Mouse (Mus musculus) gonadal fat pad, adult 2 months (tissue): ENCODE data around the gene Cpd. TPM values are rescaled to one million over a fixed set of nuclear protein-coding genes. Genes with fewer than 3 reads are reported as not detected.
A peak's percentile ranks its signal among the peaks of the same experiment; 100 is the strongest.

Experiments used
- DNase-seq: peaks from one replicate; pipeline ENCODE4 v3.0.0-alpha.2; 2012; ENCODE audit warnings: low read depth
- polyA plus RNA-seq: library from polyadenylated mRNA; depleted of rRNA; stranded (reverse); fragments of >200 nt; gene quantifications from 2 replicates; pipeline ENCODE4 v1.2.3, GENCODE M21; 2012; rRNA removed

Gene Cpd
- polyA plus RNA-seq, 1 experiment, result 31.4 TPM

DNA sequence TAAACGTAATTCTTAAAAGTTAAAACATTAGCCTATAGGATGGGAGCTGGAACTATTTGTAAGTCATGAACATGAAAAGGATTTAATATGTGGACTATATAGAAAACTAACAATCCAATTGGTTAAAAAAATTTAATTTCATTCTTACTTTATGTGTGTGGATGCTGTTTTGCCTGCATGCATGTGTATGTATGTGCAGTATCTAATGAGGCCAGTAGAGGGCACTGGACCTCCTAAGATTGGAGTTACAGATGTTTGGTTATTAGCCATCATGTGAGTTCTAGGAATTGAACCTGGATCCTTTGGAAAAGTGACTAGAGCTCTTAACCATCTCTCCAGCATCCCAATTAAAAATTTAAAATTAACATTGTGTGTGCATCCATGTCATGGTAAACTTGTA is 57.6 kb downstream of the Cpd start:
- DNase-seq, result no peak

DNA sequence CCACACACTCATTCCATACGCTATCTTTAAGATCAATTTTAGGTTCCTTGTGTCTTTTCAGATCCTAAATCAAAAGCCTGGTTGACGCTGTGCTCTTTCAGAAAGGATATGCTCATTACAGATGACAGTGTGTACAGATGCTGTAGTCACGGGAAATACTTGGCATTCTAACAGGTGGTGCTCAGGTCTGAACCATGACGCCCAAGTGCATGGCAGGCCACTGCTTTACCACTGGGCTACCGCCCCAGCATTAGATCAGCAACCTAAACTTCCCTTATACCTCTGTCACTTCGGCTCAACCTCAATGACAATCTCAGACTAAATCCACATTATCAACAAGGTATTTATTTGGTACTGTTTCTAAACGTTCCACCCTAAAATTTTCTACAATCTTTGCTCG is 71.3 kb downstream of the Cpd start:
- no peak for DNase-seq

GRCm38 (mm10) chr11:76773811-76774210 is 73.0 kb downstream of the Cpd start:
- no peak for DNase-seq

DNA sequence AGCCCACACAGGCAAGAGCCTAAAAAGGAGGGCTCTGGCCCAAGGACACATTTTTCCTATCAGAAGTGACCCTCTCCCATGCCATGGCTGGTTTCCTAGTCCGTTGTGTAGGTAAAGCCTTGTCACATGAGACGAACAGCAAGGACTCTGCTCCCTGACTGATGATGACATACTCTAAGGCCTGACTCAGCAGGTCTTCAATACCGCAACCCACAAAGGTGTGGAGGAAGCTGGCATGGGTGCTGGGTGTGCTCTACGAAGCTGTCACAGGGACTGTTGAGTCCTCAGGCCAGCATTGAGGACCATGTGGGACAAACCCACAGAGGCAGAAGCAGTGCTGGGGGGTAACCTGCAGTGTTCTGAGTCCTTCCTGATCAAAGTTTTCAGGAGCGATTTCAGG is 76.3 kb downstream of the Cpd start:
- DNase-seq, result no peak

- no peak for DNase-seq
These were observed 83.1 kb downstream of the Cpd start for GRCm38 (mm10) chr11:76763741-76764122.

- peak; percentile 56 for DNase-seq
These were observed 83.6 kb downstream of the Cpd start, which contains the start of gene Gosr1 for GRCm38 (mm10) chr11:76763053-76763740. Gosr1 (minus strand) TSS chr11:76763579.

DNA sequence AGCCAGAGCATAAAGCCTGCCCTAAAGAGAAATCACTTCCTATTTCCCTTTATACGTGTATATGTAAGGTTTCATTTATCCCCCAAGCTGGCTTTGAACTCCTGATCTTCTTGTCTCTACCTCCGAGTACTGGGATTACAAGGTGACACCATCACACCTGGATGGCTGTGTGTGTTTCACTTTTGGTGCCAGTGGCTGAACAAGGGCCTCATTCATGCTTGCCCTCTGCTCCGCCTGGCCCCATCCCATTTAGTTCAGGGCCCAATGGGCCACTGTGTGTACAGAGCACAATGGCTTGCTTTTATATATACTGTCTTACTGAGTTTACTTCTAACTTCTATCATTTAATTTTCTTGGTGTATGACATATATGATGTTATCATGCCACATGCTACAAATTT is 94.5 kb downstream of the Cpd start:
- no peak for DNase-seq

GRCm38 (mm10) chr11:76748819-76749218 is 98.0 kb downstream of the Cpd start:
- DNase-seq, result no peak

DNA sequence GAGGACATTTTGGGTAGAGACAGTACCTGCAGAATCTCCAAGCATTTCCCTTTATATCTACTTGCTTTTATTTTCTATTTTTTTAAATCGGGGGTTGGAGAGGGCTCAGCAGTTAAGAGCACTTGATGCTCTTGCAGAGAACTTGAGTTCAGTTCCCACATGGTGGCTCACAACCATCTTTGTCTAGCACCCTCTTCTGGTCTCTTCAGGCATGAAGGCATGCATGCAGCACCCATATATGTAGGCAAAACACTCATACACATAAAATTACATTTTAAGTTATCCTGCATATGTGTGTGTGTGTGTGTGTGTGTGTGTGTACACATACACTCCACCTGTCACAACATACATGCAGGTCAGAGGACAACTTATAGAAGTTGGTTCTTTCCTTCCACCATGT is 100.9 kb downstream of the Cpd start:
- no peak for DNase-seq

GRCm38 (mm10) chr11:76744550-76744949 is 102.3 kb downstream of the Cpd start:
- DNase-seq, result no peak

- no peak for DNase-seq
These were observed 104.3 kb downstream of the Cpd start for GRCm38 (mm10) chr11:76742511-76742910.

- DNase-seq, result no peak
These were observed 107.7 kb downstream of the Cpd start for GRCm38 (mm10) chr11:76739125-76739524.

GRCm38 (mm10) chr11:76735753-76736324 is 111.0 kb downstream of the Cpd start:
- DNase-seq, result no peak

GRCm38 (mm10) chr11:76734560-76734959 is 112.3 kb downstream of the Cpd start:
- DNase-seq, result no peak

DNA sequence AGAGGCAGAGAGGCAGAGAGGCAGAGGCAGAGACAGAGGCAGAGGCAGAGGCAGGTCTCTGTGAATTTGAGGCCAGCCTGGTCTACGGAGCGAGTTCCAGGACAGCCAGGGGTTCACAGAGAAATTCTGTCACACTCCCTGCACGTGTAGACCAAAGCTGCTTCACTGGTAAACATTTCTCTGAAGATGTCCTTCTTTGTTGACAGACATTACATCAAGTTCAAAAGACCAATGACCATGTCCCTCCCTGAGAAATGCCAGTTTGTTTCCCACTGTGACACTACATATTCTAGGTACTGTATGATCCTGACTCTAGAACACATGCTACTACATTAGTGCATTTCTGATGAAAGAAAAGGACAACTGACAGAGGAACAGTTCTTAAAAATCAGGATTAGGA is 116.2 kb downstream of the Cpd start:
- no peak for DNase-seq

Other genes with a start within 250 kb of the Cpd start
- gene Abr, start 224.7 kb downstream of the Cpd start, polyA plus RNA-seq, result 39.9 and 44.5 TPM in 2 replicates
- gene Bhlha9, start 174.5 kb downstream of the Cpd start, polyA plus RNA-seq, result not detected in 2 replicates
- 36.6 and 49.2 TPM in 2 replicates for gene Trarg1, start 167.2 kb downstream of the Cpd start, polyA plus RNA-seq
- 21.2 and 21.5 TPM in 2 replicates for gene Gosr1, start 83.4 kb downstream of the Cpd start, polyA plus RNA-seq
- 0.39 and 0.62 TPM in 2 replicates for gene Tmigd1, start 55.1 kb upstream of the Cpd start, polyA plus RNA-seq
- gene Blmh, start 77.8 kb upstream of the Cpd start, polyA plus RNA-seq, result 18.8 and 19.5 TPM in 2 replicates
- 1.4 and 1.8 TPM in 2 replicates for gene Slc6a4, start 151.6 kb upstream of the Cpd start, polyA plus RNA-seq
- 1.1 and 2.3 TPM in 2 replicates for gene Nsrp1, start 231.4 kb upstream of the Cpd start, polyA plus RNA-seq